Mouse (Mus musculus): Measurements from ENCODE around the gene Bzw1.
"Not testable (repeated sequence)": the region's sequence is repeated elsewhere in the genome, so short reads cannot be mapped to it uniquely, and the experiment has no call there.

Bzw1 gene

GRCm38 (mm10) chr1:58392652-58393283 is at the start of gene Bzw1:
Bzw1 (plus strand) TSS chr1:58392898.
- DNase-seq (ENCODE audit: low read depth, low spot score): peak; percentile 95

- DNase-seq (ENCODE audit: low read depth, low spot score): no peak
Observed at GRCm38 (mm10) chr1:58343861-58344260, 48.8 kb upstream of the Bzw1 start.

GRCm38 (mm10) chr1:58344570-58344969 is 48.1 kb upstream of the Bzw1 start:
- DNase-seq (ENCODE audit: low read depth, low spot score): no peak

GRCm38 (mm10) chr1:58346159-58346558 is 46.5 kb upstream of the Bzw1 start:
- DNase-seq (ENCODE audit: low read depth, low spot score): no peak

GRCm38 (mm10) chr1:58348712-58349111 is 44.0 kb upstream of the Bzw1 start:
- no peak for DNase-seq (ENCODE audit: low read depth, low spot score)

GRCm38 (mm10) chr1:58353238-58353893 is 39.3 kb upstream of the Bzw1 start:
- no peak for DNase-seq (ENCODE audit: low read depth, low spot score)

GRCm38 (mm10) chr1:58358958-58359901 is 33.5 kb upstream of the Bzw1 start:
- no peak for DNase-seq (ENCODE audit: low read depth, low spot score)

GRCm38 (mm10) chr1:58362296-58362695 is 30.4 kb upstream of the Bzw1 start:
- DNase-seq (ENCODE audit: low read depth, low spot score): no peak

- no peak for DNase-seq (ENCODE audit: low read depth, low spot score)
Observed at GRCm38 (mm10) chr1:58364551-58364950, 28.1 kb upstream of the Bzw1 start.

GRCm38 (mm10) chr1:58365829-58366228 is 26.9 kb upstream of the Bzw1 start:
- no peak for DNase-seq (ENCODE audit: low read depth, low spot score)

GRCm38 (mm10) chr1:58366737-58367471 is 25.8 kb upstream of the Bzw1 start:
- DNase-seq (ENCODE audit: low read depth, low spot score): no peak

GRCm38 (mm10) chr1:58369716-58370115 is 23.0 kb upstream of the Bzw1 start:
- no peak for DNase-seq (ENCODE audit: low read depth, low spot score)

- not testable (repeated sequence) for DNase-seq (ENCODE audit: low read depth, low spot score)
Observed at GRCm38 (mm10) chr1:58374266-58374665, 18.4 kb upstream of the Bzw1 start.

GRCm38 (mm10) chr1:58375574-58376147 is 17.0 kb upstream of the Bzw1 start:
- DNase-seq (ENCODE audit: low read depth, low spot score): no peak

GRCm38 (mm10) chr1:58382586-58383281 is 10.0 kb upstream of the Bzw1 start:
- no peak for DNase-seq (ENCODE audit: low read depth, low spot score)

GRCm38 (mm10) chr1:58391421-58392267 is 1.1 kb upstream of the Bzw1 start:
- DNase-seq (ENCODE audit: low read depth, low spot score): no peak

GRCm38 (mm10) chr1:58392268-58392651 is 438 bp upstream of the Bzw1 start:
- peak; percentile 45 for DNase-seq (ENCODE audit: low read depth, low spot score)

GRCm38 (mm10) chr1:58393284-58394195 is 842 bp downstream of the Bzw1 start:
- peak; percentile 46 for DNase-seq (ENCODE audit: low read depth, low spot score)

- no peak for DNase-seq (ENCODE audit: low read depth, low spot score)
Observed at GRCm38 (mm10) chr1:58395341-58395740, 2.6 kb downstream of the Bzw1 start.

Measured in mesoderm, embryonic 11.5 days (tissue).